Mouse (Mus musculus) E14TG2a.4 (cell line): Measurements from ENCODE around the gene Il17rd.

Experiments
- CTCF ChIP-seq: conservative IDR thresholded peaks from 2 replicates; pipeline ENCODE4 v1.5.1; 2014; ENCODE audit warnings: low read length
- NANOG ChIP-seq: IDR thresholded peaks from 2 replicates; pipeline ENCODE4 v1.6.1; 2014; ENCODE audit warnings: borderline replicate concordance, low read length, mixed read lengths
- POU5F1 ChIP-seq: IDR thresholded peaks from 2 replicates; pipeline ENCODE4 v1.6.1; 2014; ENCODE audit warnings: low read length, borderline replicate concordance

DNA sequence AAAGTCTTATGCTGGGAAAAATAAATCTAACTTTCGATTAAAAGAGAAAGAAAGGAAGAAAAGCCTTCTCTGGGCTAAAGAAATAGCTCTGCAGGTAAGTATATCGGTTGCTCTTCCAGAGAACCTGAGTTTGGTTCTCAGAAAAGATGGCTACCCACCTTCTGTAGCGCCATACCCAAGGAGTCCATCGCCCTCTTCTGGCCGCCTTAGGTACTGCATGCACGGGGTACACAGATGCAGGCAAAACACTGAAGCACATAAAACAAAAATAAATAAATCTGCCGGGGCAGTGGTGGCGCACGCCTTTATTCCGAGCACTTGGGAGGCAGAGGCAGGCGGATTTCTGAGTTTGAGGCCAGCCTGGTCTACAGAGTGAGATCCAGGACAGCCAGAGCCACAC is 15.9 kb upstream of the Il17rd start:
- TF ChIP-seq CTCF (peak; percentile 99), NANOG (no peak), POU5F1 (no peak)
